Comparison of ENCODE assay signal across 7 mouse cellular contexts in genomic region chr11:116109441-116110081, GRCm38 (mm10). TPM values are rescaled to one million over a fixed set of nuclear protein-coding genes. Genes with fewer than 3 reads are reported as not detected.
DNase-seq lines count a peak whose midpoint lies in the region; ATAC-seq and TF ChIP-seq lines count a peak whose summit lies in the region.

No protein-coding gene starts in this region.

- peaks cover 73% of the 10 kb centered on the region for H3K27me3 ChIP-seq in E14TG2a.4 (ENCODE audit: insufficient read depth, low read length)
- no peaks in the 10 kb centered on the region for H3K27me3 ChIP-seq in heart, embryonic 14.5 days (ENCODE audit: control insufficient read depth, insufficient read depth, low read length)
- H3K27me3 ChIP-seq in midbrain, embryonic 11.5 days (ENCODE audit: control insufficient read depth, insufficient read depth, low read length), result peaks cover 56% of the 10 kb centered on the region

- DNase-seq in Muller cell, postnatal 12 days (ENCODE audit: inconsistent ontology term), result peak; percentile 30
- peak; percentile 61 for DNase-seq in kidney, postnatal 14 days
- peak; percentile 92 for DNase-seq in midbrain, embryonic 11.5 days (ENCODE audit: low spot score, missing footprints)
- DNase-seq in layer of hippocampus, postnatal 36 days, result no peak
- DNase-seq in spleen, adult 18-20 months, result no peak

- H3K4me2 ChIP-seq in heart, embryonic 14.5 days (ENCODE audit: low read length), result peak overlapping the region; percentile 79
- peak overlapping the region; percentile 23 for H3K4me2 ChIP-seq in midbrain, embryonic 11.5 days

- peaks cover 61% of the 10 kb centered on the region for H3K4me1 ChIP-seq in E14TG2a.4 (replicated peaks; ENCODE audit: low read depth, low read length)
- peaks cover 29 to 46% of the 10 kb centered on the region in 2 experiments for H3K4me1 ChIP-seq in heart, embryonic 14.5 days (ENCODE audit: control insufficient read depth in 2 of 2, insufficient read depth in 2 of 2, low read length in 2 of 2)
- H3K4me1 ChIP-seq in midbrain, embryonic 11.5 days (ENCODE audit: control insufficient read depth, insufficient read depth, low read length), result peaks cover 23% of the 10 kb centered on the region

- under 1% methylated on average over 70 of the region's 70 CpGs for WGBS in heart, embryonic 14.5 days
- WGBS in midbrain, embryonic 11.5 days, result 2% methylated on average over 70 of the region's 70 CpGs

- peak overlapping the region; percentile 79 for H3K4me3 ChIP-seq in E14TG2a.4 (replicated peaks; ENCODE audit: low read length)
- H3K4me3 ChIP-seq in heart, embryonic 14.5 days (ENCODE audit: control insufficient read depth in 1 of 2, insufficient read depth in 1 of 2, low read depth in 1 of 2, low read length in 2 of 2), result peak overlapping the region; percentile 71 to 88
- H3K4me3 ChIP-seq in midbrain, embryonic 11.5 days (ENCODE audit: low read depth, low read length), result peak overlapping the region; percentile 21

- H3K27ac ChIP-seq in heart, embryonic 14.5 days (replicated peaks in 1 of 2; ENCODE audit: control insufficient read depth in 1 of 2, insufficient read depth in 1 of 2, low read depth in 2 of 2, low read length in 2 of 2), result peak overlapping the region; percentile 68 to 83
- H3K27ac ChIP-seq in midbrain, embryonic 11.5 days (ENCODE audit: low read depth, low read length), result no peak overlapping the region

- no peak for TF ChIP-seq CTCF in E14TG2a.4 (conservative IDR thresholded peaks at IDR 0.05; ENCODE audit: low read length)

- H3K9ac ChIP-seq in heart, embryonic 14.5 days (ENCODE audit: low read length), result peak overlapping the region; percentile 95
- H3K9ac ChIP-seq in midbrain, embryonic 11.5 days (ENCODE audit: low read length), result no peak overlapping the region

- no peaks in the 10 kb centered on the region for H3K36me3 ChIP-seq in E14TG2a.4 (ENCODE audit: insufficient read depth, low read length)
- H3K36me3 ChIP-seq in heart, embryonic 14.5 days (ENCODE audit: control insufficient read depth, insufficient read depth, low read length), result peaks cover 28% of the 10 kb centered on the region
- H3K36me3 ChIP-seq in midbrain, embryonic 11.5 days (ENCODE audit: control insufficient read depth, insufficient read depth, low read length), result no peaks in the 10 kb centered on the region

- no peaks in the 10 kb centered on the region for H3K9me3 ChIP-seq in E14TG2a.4 (ENCODE audit: low read length)
- no peaks in the 10 kb centered on the region for H3K9me3 ChIP-seq in heart, embryonic 14.5 days (ENCODE audit: control insufficient read depth, low read length)
- no peaks in the 10 kb centered on the region for H3K9me3 ChIP-seq in midbrain, embryonic 11.5 days (ENCODE audit: control insufficient read depth, low read length)

- ATAC-seq in heart, embryonic 14.5 days (ENCODE audit: insufficient number of reproducible peaks, insufficient read depth, low FRiP score, low read depth), result no peak
- no peak for ATAC-seq in midbrain, embryonic 11.5 days (ENCODE audit: low FRiP score)

RNA-seq across cellular contexts. Expression of gene Trim47, which starts 17.4 kb away (rescaled TPM):
- polyA plus RNA-seq in heart, embryonic 14.5 days (2014; fragmentation: Nextera tagmentation; extraction: Ambion mirVana), result 63.3 and 66.1 TPM in 2 replicates
- polyA plus RNA-seq in midbrain, embryonic 11.5 days (2014; fragmentation: Nextera tagmentation; extraction: Ambion mirVana), result 2.7 TPM in 2 replicates
- 1 to 10 TPM; 4.4 to 4.6 TPM for total RNA-seq in layer of hippocampus, postnatal 36 days (2021)

RNA-seq across cellular contexts. Expression of gene Trim65, which starts 21.4 kb away (rescaled TPM):
- polyA plus RNA-seq in heart, embryonic 14.5 days (2014; fragmentation: Nextera tagmentation; extraction: Ambion mirVana), result 3.8 and 4.8 TPM in 2 replicates
- polyA plus RNA-seq in midbrain, embryonic 11.5 days (2014; fragmentation: Nextera tagmentation; extraction: Ambion mirVana), result 1.3 TPM in 2 replicates
- total RNA-seq in layer of hippocampus, postnatal 36 days (2021), result 1 to 10 TPM; 7.1 to 8.0 TPM

RNA-seq across cellular contexts. Expression of gene Wbp2, which starts 22.8 kb away (rescaled TPM):
- 139 and 141 TPM in 2 replicates for polyA plus RNA-seq in heart, embryonic 14.5 days (2014; fragmentation: Nextera tagmentation; extraction: Ambion mirVana)
- 84.9 and 86.8 TPM in 2 replicates for polyA plus RNA-seq in midbrain, embryonic 11.5 days (2014; fragmentation: Nextera tagmentation; extraction: Ambion mirVana)
- total RNA-seq in layer of hippocampus, postnatal 36 days (2021), result 100 to 1,000 TPM; 402 to 404 TPM

RNA-seq across cellular contexts. Expression of gene Mrpl38, which starts 29.1 kb away (rescaled TPM):
- 92.3 and 96.6 TPM in 2 replicates for polyA plus RNA-seq in heart, embryonic 14.5 days (2014; fragmentation: Nextera tagmentation; extraction: Ambion mirVana)
- polyA plus RNA-seq in midbrain, embryonic 11.5 days (2014; fragmentation: Nextera tagmentation; extraction: Ambion mirVana), result 96.3 and 97.0 TPM in 2 replicates
- total RNA-seq in layer of hippocampus, postnatal 36 days (2021), result 10 to 100 TPM; 55.1 to 58.2 TPM

RNA-seq across cellular contexts. Expression of gene Unc13d, which starts 31.8 kb away (rescaled TPM):
- polyA plus RNA-seq in heart, embryonic 14.5 days (2014; fragmentation: Nextera tagmentation; extraction: Ambion mirVana), result 0.66 and 0.69 TPM in 2 replicates
- polyA plus RNA-seq in midbrain, embryonic 11.5 days (2014; fragmentation: Nextera tagmentation; extraction: Ambion mirVana), result 0.82 and 1.1 TPM in 2 replicates
- 1 to 10 TPM; 1.9 to 2.4 TPM for total RNA-seq in layer of hippocampus, postnatal 36 days (2021)

Comparison
In these comparisons a context has a peak if more than half of its experiments do, and no peak if none do; other contexts are left out.
1. H3K4me3 ChIP-seq: peak in every context shown above with its lines; median percentile 80 in heart, embryonic 14.5 days; 79 in E14TG2a.4; 21 in midbrain, embryonic 11.5 days.
2. DNase-seq: peak in Muller cell, postnatal 12 days (single experiment), kidney, postnatal 14 days (single experiment) and midbrain, embryonic 11.5 days (single experiment); none in layer of hippocampus, postnatal 36 days (0 of 2) and spleen, adult 18-20 months (0 of 2).
3. RNA of gene Trim47, which starts 17.4 kb away (polyA plus RNA-seq): 63.3 to 66.1 TPM in heart, embryonic 14.5 days; 2.7 TPM in midbrain, embryonic 11.5 days; every median in the first group is over 10 times any median in the second.